Mouse (Mus musculus) E14TG2a.4 (cell line): ENCODE results near the gene Hacl1.

Experiments
- CTCF ChIP-seq: conservative IDR thresholded peaks from 2 replicates; pipeline ENCODE4 v1.5.1; 2014; ENCODE audit warnings: low read length
- NANOG ChIP-seq: IDR thresholded peaks from 2 replicates; pipeline ENCODE4 v1.6.1; 2014; ENCODE audit warnings: borderline replicate concordance, low read length, mixed read lengths
- POU5F1 ChIP-seq: IDR thresholded peaks from 2 replicates; pipeline ENCODE4 v1.6.1; 2014; ENCODE audit warnings: low read length, borderline replicate concordance

GRCm38 (mm10) chr14:31630677-31631076 lies 10.4 kb downstream of the Hacl1 start:
- TF ChIP-seq CTCF (no peak), POU5F1 (no peak), NANOG (no peak)
